ENCODE assay signal across 25 mouse cellular contexts in the genomic region with DNA sequence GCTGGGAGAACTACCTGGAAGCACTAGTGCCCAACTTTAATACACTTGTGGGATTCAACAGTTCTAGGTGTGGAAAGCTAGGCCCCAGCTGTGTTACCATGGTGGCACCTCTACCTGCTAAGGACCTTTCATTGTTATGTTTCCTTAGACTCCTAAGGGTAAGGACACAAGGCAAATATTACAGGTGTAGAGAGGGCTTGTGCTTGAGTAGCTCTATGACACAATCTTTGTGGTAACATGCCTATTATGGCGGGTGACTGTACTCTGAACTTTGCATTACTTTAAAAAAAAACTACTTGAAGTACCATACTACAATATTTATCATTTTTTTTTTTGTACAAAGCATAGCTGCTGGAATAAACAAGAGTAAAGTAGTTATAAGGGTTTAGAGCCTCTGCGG.
DNase-seq lines count a peak whose midpoint lies in the region; ATAC-seq and TF ChIP-seq lines count a peak whose summit lies in the region.
"Had no signal": no experiment of that assay in that cellular context is flagged by ENCODE, and none has a peak within 500 bp of the region (broad histone marks: within the 10 kb centered on the region; RNA-seq: fewer than 3 reads in every experiment).

No protein-coding gene starts in this region.

- H3K36me3 ChIP-seq in lung, embryonic 16.5 days (ENCODE audit: control insufficient read depth, insufficient read depth, low read length): no peaks in the 10 kb centered on the region
- no peaks in the 10 kb centered on the region for H3K36me3 ChIP-seq in lung, postnatal 0 days (ENCODE audit: insufficient read depth, low read length)
- H3K36me3 ChIP-seq in embryonic facial prominence, embryonic 10.5 days (replicated peaks): peaks cover 4% of the 10 kb centered on the region
- H3K36me3 ChIP-seq: forebrain, embryonic 15.5 days had no signal

- peak; percentile 79 for ATAC-seq in lung, embryonic 16.5 days (ENCODE audit: low read depth)
- peak; percentile 99 for ATAC-seq in lung, postnatal 0 days
- no peak for ATAC-seq in inflammation-experienced regulatory T-cells, adult 6 months
- ATAC-seq: CD4-positive, CD25-positive, alpha-beta regulatory T cell, adult 4 months; forebrain, embryonic 15.5 days; hindbrain, postnatal 0 days had no signal

- DNase-seq in lung, postnatal 0 days (ENCODE audit: low spot score): peak; percentile 91
- DNase-seq in lung, postnatal 25 days (ENCODE audit: low spot score): peak; percentile 76
- no peak for DNase-seq in layer of hippocampus, postnatal 10 days (ENCODE audit: low spot score in 2 of 2)
- DNase-seq in embryonic facial prominence, embryonic 10.5 days (ENCODE audit: low spot score): no peak
- DNase-seq: adrenal gland, adult 2 months; adrenal gland, postnatal 14 days; cerebellum, adult 11 months; cerebellum, adult 2 months; cerebellum, adult 9-11 months; cerebellum, postnatal 25 days; gastrocnemius, postnatal 14 days; heart, adult 2 months; heart, postnatal 14 days; heart, postnatal 4 days had no signal

- peak; percentile 85 for TF ChIP-seq EP300 in lung, postnatal 0 days (IDR thresholded peaks at IDR 0.05)

- H3K4me2 ChIP-seq in lung, embryonic 16.5 days (ENCODE audit: low read depth, low read length): no peak overlapping the region
- no peak overlapping the region for H3K4me2 ChIP-seq in lung, postnatal 0 days (replicated peaks; ENCODE audit: low read depth, low read length)
- H3K4me2 ChIP-seq: embryonic facial prominence, embryonic 13.5 days; forebrain, embryonic 12.5 days; forebrain, embryonic 15.5 days; heart, embryonic 13.5 days; hindbrain, embryonic 14.5 days had no signal

- no peak overlapping the region for H3K9ac ChIP-seq in lung, embryonic 16.5 days (ENCODE audit: low read length)
- H3K9ac ChIP-seq in lung, postnatal 0 days (replicated peaks; ENCODE audit: low read depth): no peak overlapping the region
- H3K9ac ChIP-seq: embryonic facial prominence, embryonic 13.5 days; forebrain, embryonic 12.5 days; forebrain, embryonic 15.5 days; heart, embryonic 13.5 days; hindbrain, embryonic 14.5 days had no signal

- H3K27ac ChIP-seq in lung, embryonic 16.5 days (ENCODE audit: low read length): no peak overlapping the region
- H3K27ac ChIP-seq in lung, postnatal 0 days (ENCODE audit: low read length): no peak overlapping the region
- H3K27ac ChIP-seq in embryonic facial prominence, embryonic 10.5 days (replicated peaks): no peak overlapping the region
- H3K27ac ChIP-seq: embryonic facial prominence, embryonic 13.5 days; forebrain, embryonic 12.5 days; forebrain, embryonic 15.5 days; heart, adult 2 months; heart, embryonic 13.5 days; hindbrain, embryonic 14.5 days; hindbrain, postnatal 0 days had no signal

- no peaks in the 10 kb centered on the region for H3K27me3 ChIP-seq in lung, embryonic 16.5 days (ENCODE audit: control insufficient read depth, insufficient read depth, low read depth, low read length)
- no peaks in the 10 kb centered on the region for H3K27me3 ChIP-seq in lung, postnatal 0 days (replicated peaks; ENCODE audit: insufficient read depth, low read length)
- H3K27me3 ChIP-seq in embryonic facial prominence, embryonic 10.5 days (replicated peaks; ENCODE audit: low read depth, poor library complexity, severe bottlenecking): no peaks in the 10 kb centered on the region
- H3K27me3 ChIP-seq: embryonic facial prominence, embryonic 13.5 days; heart, embryonic 13.5 days had no signal

- H3K9me3 ChIP-seq in lung, embryonic 16.5 days (ENCODE audit: control insufficient read depth, low read length): no peaks in the 10 kb centered on the region
- no peaks in the 10 kb centered on the region for H3K9me3 ChIP-seq in lung, postnatal 0 days (ENCODE audit: low read length)
- no peaks in the 10 kb centered on the region for H3K9me3 ChIP-seq in embryonic facial prominence, embryonic 10.5 days
- H3K9me3 ChIP-seq: embryonic facial prominence, embryonic 13.5 days; forebrain, embryonic 12.5 days; forebrain, embryonic 15.5 days; heart, embryonic 10.5 days; heart, embryonic 13.5 days had no signal

- 66% methylated on average over 2 of the region's 2 CpGs for WGBS in lung, embryonic 16.5 days
- WGBS in lung, postnatal 0 days: 64% methylated on average over 2 of the region's 2 CpGs
- 96% methylated on average over 2 of the region's 2 CpGs for WGBS in embryonic facial prominence, embryonic 10.5 days

- no peak overlapping the region for H3K4me3 ChIP-seq in lung, embryonic 16.5 days (ENCODE audit: low read length)
- no peak overlapping the region for H3K4me3 ChIP-seq in lung, postnatal 0 days (ENCODE audit: low read depth, low read length)
- H3K4me3 ChIP-seq in embryonic facial prominence, embryonic 10.5 days: no peak overlapping the region
- H3K4me3 ChIP-seq: embryonic facial prominence, embryonic 13.5 days; erythroblast, embryonic 14.5 days; forebrain, embryonic 12.5 days; forebrain, embryonic 15.5 days; heart, adult 2 months; heart, embryonic 10.5 days; heart, embryonic 13.5 days had no signal

- TF ChIP-seq CTCF in lung, postnatal 0 days (IDR thresholded peaks at IDR 0.05): no peak

- no peaks in the 10 kb centered on the region for H3K4me1 ChIP-seq in lung, embryonic 16.5 days (replicated peaks; ENCODE audit: control insufficient read depth, insufficient read depth, low read length)
- H3K4me1 ChIP-seq in lung, postnatal 0 days (ENCODE audit: insufficient read depth, low read depth, low read length): no peaks in the 10 kb centered on the region
- H3K4me1 ChIP-seq in embryonic facial prominence, embryonic 10.5 days: peaks cover 20% of the 10 kb centered on the region

Comparison
In these comparisons a context has a peak if more than half of its experiments do, and no peak if none do; other contexts are left out.
1. DNase-seq: peak in lung, postnatal 0 days (single experiment) and lung, postnatal 25 days (single experiment); none in layer of hippocampus, postnatal 10 days (0 of 2) and embryonic facial prominence, embryonic 10.5 days (single experiment).